Mouse (Mus musculus) erythroblast, embryonic 14.5 days (primary cell): ENCODE data around the gene Vdr. TPM values are rescaled to one million over a fixed set of nuclear protein-coding genes. Genes with fewer than 3 reads are reported as not detected.

Experiments
- H3K27me3 ChIP-seq: 2 replicates; pipeline ENCODE4 v1.6.1; 2012; ENCODE audit warnings: inconsistent platforms; ENCODE audit not compliant: control insufficient read depth
- H3K36me3 ChIP-seq: 2 replicates; pipeline ENCODE4 v1.6.1; 2012; ENCODE audit warnings: mild to moderate bottlenecking, inconsistent platforms; ENCODE audit not compliant: control insufficient read depth
- H3K4me1 ChIP-seq: 2 replicates; pipeline ENCODE4 v1.6.1; 2012; ENCODE audit warnings: inconsistent platforms; ENCODE audit not compliant: control insufficient read depth
- H3K4me3 ChIP-seq: replicated peaks from 2 replicates; pipeline ENCODE3; 2012; ENCODE audit warnings: moderate library complexity, mild to moderate bottlenecking, inconsistent platforms
- H3K9me3 ChIP-seq: 2 replicates; pipeline ENCODE4 v1.6.1; 2012; ENCODE audit warnings: low read length, inconsistent platforms, mixed read lengths; ENCODE audit not compliant: control insufficient read depth
- GATA1 ChIP-seq: IDR thresholded peaks from 2 replicates; pipeline ENCODE4 v1.6.1; 2012; ENCODE audit warnings: low read length, inconsistent platforms, mixed read lengths
- TAL1 ChIP-seq: IDR thresholded peaks from 3 replicates; pipeline ENCODE4 v1.6.1; 2012; ENCODE audit warnings: low read length, inconsistent platforms, mixed read lengths
- polyA plus RNA-seq: library from polyadenylated mRNA; stranded (reverse); fragments of >175 nt; gene quantifications from 2 replicates; pipeline ENCODE4 v1.2.3, GENCODE M21; 2012

Vdr gene
- polyA plus RNA-seq, 1 experiment: not detected

DNA sequence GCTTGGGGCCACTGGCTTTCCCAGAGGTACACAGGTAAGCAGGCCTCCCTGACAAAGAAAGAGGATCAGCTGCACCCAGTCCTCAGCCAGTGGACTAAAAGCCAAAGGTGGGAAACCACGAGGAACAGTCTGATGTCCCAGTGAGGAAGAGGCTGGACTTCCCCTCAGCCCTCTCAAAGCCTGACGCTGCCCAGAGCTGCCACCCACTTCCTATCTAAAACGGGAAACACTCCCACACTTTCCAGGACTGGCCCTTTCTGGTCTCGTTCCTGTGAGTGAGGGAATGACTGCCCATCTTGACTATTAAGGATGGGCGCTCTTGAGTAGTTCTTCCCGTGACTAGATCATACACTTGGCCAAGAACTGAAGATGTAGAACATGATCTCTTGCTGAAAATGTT, 17.4 kb upstream of the Vdr start:
- Histone ChIP-seq H3K27me3 (no peaks in the 10 kb centered on the region), H3K9me3 (no peaks in the 10 kb centered on the region), H3K36me3 (no peaks in the 10 kb centered on the region), H3K4me3 (no peak overlapping the region), H3K4me1 (no peaks in the 10 kb centered on the region)
- no peak for TF ChIP-seq TAL1
- no peak for TF ChIP-seq GATA1

DNA sequence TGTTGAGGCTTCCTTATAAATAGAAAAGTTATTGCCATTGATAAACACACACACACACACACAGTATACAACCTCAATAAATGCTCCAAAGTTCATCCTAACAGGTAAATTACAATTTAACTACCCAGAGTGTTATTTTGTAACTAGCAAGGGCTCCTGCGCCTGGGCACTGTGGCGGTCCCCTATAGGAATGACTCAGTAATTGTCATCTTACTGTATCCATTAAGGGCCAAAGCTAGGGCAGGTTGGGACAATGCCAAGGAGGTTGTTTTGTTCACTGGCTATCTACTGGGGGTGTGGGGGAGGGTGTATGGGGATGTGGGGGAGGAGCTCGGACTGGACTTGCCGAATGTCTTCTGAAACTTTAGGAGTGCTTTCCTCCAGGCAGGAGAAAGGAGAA, 16.6 kb upstream of the Vdr start:
- no peaks in the 10 kb centered on the region for H3K4me1 ChIP-seq
- TF ChIP-seq TAL1: no peak
- TF ChIP-seq GATA1: no peak
- no peak overlapping the region for H3K4me3 ChIP-seq
- H3K36me3 ChIP-seq: no peaks in the 10 kb centered on the region
- no peaks in the 10 kb centered on the region for H3K9me3 ChIP-seq
- no peaks in the 10 kb centered on the region for H3K27me3 ChIP-seq

DNA sequence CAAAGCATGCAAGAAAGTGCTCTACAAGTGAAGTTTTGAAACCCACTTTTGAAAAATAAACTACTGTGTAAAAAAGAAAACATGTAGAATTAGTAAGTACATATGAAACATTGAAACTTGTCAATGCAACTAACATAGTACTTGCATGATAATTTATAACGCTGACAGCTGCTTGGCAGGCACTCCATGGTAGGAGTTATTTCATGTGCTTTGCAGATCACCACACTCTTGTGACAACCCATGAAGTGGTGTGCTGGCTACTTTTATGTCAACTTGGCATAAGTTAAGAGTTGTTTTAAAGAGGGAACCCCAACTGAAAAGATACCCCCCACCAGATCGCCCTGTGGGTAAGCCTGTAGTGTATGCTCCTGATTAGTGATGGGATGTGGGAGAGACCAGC, 12.0 kb upstream of the Vdr start:
- Histone ChIP-seq H3K36me3 (no peaks in the 10 kb centered on the region), H3K9me3 (no peaks in the 10 kb centered on the region), H3K27me3 (no peaks in the 10 kb centered on the region), H3K4me1 (no peaks in the 10 kb centered on the region), H3K4me3 (no peak overlapping the region)
- TF ChIP-seq TAL1 (no peak), GATA1 (no peak)

- TF ChIP-seq TAL1 (no peak), GATA1 (no peak)
- H3K4me3 ChIP-seq: no peak overlapping the region
- no peaks in the 10 kb centered on the region for H3K9me3 ChIP-seq
- no peaks in the 10 kb centered on the region for H3K27me3 ChIP-seq
- no peaks in the 10 kb centered on the region for H3K4me1 ChIP-seq
- H3K36me3 ChIP-seq: no peaks in the 10 kb centered on the region
These were observed 11.4 kb upstream of the Vdr start for GRCm38 (mm10) chr15:97921796-97922195.

DNA sequence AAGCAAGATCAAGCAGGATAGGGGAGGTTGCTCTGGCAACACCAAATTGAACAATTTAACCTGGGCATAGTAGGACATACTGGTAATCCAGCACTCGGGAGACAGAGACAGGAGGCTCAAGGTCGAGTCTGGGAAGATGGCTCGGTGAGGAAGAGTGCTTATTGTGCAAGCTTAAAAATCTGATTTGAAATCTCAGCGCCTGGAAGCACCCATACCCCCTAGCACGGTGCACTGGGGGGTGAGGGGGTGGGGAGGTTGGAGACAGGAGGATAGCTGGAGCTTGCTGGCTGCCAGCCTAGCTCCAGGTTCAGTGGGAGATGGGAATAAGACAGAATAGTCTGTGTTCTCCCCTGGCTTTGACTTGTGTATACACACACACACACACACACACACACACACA, 9.9 kb upstream of the Vdr start:
- H3K4me1 ChIP-seq: no peaks in the 10 kb centered on the region
- H3K9me3 ChIP-seq: no peaks in the 10 kb centered on the region
- TF ChIP-seq GATA1 (no peak), TAL1 (no peak)

GRCm38 (mm10) chr15:97919217-97919616, 8.8 kb upstream of the Vdr start:
- no peaks in the 10 kb centered on the region for H3K4me1 ChIP-seq
- no peaks in the 10 kb centered on the region for H3K36me3 ChIP-seq
- H3K9me3 ChIP-seq: no peaks in the 10 kb centered on the region
- TF ChIP-seq TAL1: no peak
- no peak for TF ChIP-seq GATA1
- H3K4me3 ChIP-seq: no peak overlapping the region
- H3K27me3 ChIP-seq: peaks cover 9% of the 10 kb centered on the region

More for the DNA sequence above, 9.9 kb upstream of the Vdr start:
- Histone ChIP-seq H3K4me3 (no peak overlapping the region), H3K27me3 (no peaks in the 10 kb centered on the region), H3K36me3 (no peaks in the 10 kb centered on the region)

DNA sequence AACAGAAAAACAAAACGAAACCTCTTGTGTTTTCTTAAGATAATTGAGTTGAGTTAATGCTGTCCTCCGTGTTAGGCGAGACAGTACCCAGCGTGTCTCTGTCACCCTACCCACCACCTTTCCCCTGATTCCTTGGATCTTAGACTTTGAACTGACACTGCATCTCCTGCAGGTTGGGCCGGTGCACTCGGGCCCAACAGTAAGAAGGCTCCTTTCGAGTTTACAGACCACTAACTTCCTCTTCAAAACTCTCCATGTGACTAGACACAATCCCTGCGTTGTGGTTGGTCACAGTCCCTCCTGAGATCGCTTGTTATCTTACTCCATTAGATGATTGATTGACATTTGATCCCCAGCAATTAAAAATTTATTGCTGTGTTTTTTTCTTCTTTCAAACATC, 7.6 kb upstream of the Vdr start:
- Histone ChIP-seq H3K36me3 (no peaks in the 10 kb centered on the region), H3K27me3 (peaks cover 18% of the 10 kb centered on the region), H3K4me1 (no peaks in the 10 kb centered on the region), H3K4me3 (no peak overlapping the region), H3K9me3 (no peaks in the 10 kb centered on the region)
- no peak for TF ChIP-seq GATA1
- no peak for TF ChIP-seq TAL1

GRCm38 (mm10) chr15:97914331-97914747, 3.9 kb upstream of the Vdr start:
- no peaks in the 10 kb centered on the region for H3K36me3 ChIP-seq
- no peaks in the 10 kb centered on the region for H3K4me1 ChIP-seq
- H3K9me3 ChIP-seq: no peaks in the 10 kb centered on the region
- no peak overlapping the region for H3K4me3 ChIP-seq
- peaks cover 33% of the 10 kb centered on the region for H3K27me3 ChIP-seq
- no peak for TF ChIP-seq GATA1
- TF ChIP-seq TAL1: no peak

DNA sequence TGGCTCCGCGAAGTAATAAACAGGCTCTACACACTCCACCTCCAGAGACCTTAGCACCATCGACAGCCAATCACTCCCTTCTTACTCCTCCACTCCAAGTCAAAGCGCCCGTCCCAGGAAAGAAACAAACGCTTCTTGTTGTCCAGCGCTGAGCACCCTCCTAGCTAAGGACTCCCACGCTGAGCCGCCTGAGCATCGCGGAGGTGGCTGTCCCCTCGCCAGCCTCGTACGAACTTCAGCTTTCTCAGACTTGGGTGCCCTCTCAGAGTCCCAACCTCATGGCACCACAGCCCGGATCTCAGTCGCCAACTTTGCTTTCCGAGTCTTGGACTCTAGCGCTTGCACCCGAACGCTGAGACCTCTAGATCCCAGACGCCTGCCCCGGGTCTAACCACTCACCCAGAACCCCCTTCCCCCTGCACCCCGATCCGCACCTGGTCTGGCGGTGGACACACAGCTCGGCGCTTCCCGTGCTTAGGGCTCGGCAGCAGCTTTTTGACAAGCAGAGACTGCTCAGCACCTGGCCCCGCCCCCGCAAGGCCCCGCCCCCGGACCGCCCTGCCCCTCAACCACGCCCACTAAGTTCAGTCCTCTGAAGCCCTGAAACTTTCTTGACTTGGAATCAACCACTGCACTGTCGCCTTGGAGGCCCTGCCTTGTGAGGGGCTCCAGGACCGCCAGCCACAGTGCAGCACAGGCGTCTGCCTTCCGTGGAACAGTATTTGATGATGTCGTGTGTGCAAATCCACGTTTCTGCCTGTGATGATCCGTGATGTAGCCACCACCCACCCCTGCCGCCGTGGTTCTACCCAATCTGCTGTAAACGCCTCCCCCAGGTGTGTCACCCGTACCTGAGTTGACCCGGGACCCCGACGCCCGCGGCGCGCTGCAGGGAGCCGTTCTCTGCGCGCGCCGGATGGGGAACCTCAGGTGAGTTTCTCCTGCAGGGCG, 2.4 kb downstream of the Vdr start:
- TF ChIP-seq GATA1 (no peak), TAL1 (no peak)
- peak overlapping the region; percentile 49 for H3K4me3 ChIP-seq
- no peaks in the 10 kb centered on the region for H3K36me3 ChIP-seq
- H3K4me1 ChIP-seq: peaks cover 15% of the 10 kb centered on the region
- H3K9me3 ChIP-seq: no peaks in the 10 kb centered on the region
- H3K27me3 ChIP-seq: peaks cover 60% of the 10 kb centered on the region

DNA sequence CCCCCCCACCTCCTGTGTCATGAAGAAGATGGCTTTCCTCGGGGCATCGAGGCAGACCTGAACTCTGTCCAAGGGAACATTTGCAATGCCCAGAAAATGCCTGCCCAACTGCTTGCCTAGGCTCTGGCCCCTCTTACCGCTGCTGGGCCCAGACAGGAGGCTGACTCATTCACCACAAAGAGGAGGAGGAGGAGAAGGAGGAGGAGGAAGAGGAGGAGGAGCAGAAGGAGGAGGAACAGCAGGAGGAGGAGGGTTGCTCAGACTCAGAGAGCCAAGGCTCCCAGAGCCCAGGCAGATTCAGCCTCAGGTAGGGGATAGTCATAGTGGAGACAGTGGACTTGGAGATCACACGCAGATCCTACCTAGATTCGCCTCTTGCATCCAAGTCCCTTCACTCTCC, 3.2 kb downstream of the Vdr start:
- Histone ChIP-seq H3K27me3 (peaks cover 58% of the 10 kb centered on the region), H3K36me3 (no peaks in the 10 kb centered on the region), H3K9me3 (no peaks in the 10 kb centered on the region), H3K4me1 (peaks cover 15% of the 10 kb centered on the region), H3K4me3 (no peak overlapping the region)
- no peak for TF ChIP-seq GATA1
- TF ChIP-seq TAL1: no peak
